Mouse (Mus musculus) MEL (cell line): ENCODE results near the gene Kif6. TPM values are rescaled to one million over a fixed set of nuclear protein-coding genes. Genes with fewer than 3 reads are reported as not detected.

ENCODE experiments used
- DNase-seq: peaks from one replicate; pipeline ENCODE4 v3.0.0; 2011; ENCODE audit warnings: low read depth, low spot score
- H3K27ac ChIP-seq: 2 replicates; pipeline ENCODE4 v1.5.1; 2012; ENCODE audit warnings: low read depth, mild to moderate bottlenecking, control low read depth, low read length, moderate library complexity; ENCODE audit not compliant: control insufficient read depth
- H3K27me3 ChIP-seq, 2 experiments: fragments of 150-350 bp in 1 of 2; sonication (generic) in 1 of 2; 2 replicates each; pipeline ENCODE4 v1.6.1; 2012; ENCODE audit warnings: low read length in 2 of 2, mild to moderate bottlenecking in 2 of 2, improper control_type of control experiment in 1 of 2, moderate library complexity in 1 of 2; ENCODE audit not compliant: insufficient read depth in 2 of 2, control insufficient read depth in 1 of 2
- H3K36me3 ChIP-seq, 2 experiments: 2 replicates each; pipeline ENCODE4 v1.6.1; 2012 to 2014; ENCODE audit warnings: low read length in 2 of 2, improper control_type of control experiment in 1 of 2, inconsistent platforms in 1 of 2, mild to moderate bottlenecking in 1 of 2; ENCODE audit not compliant: insufficient read depth in 2 of 2, control insufficient read depth in 1 of 2
- H3K4me1 ChIP-seq, 2 experiments: fragments of 150-350 bp in 1 of 2; sonication (generic) in 1 of 2; 2 replicates each; pipeline ENCODE4 v1.6.1; 2012; ENCODE audit warnings: low read length in 2 of 2, improper control_type of control experiment in 1 of 2, mild to moderate bottlenecking in 1 of 2; ENCODE audit not compliant: insufficient read depth in 2 of 2, control insufficient read depth in 1 of 2
- H3K4me3 ChIP-seq, 2 experiments: fragments of 150-350 bp in 1 of 2; sonication (generic) in 1 of 2; 2 replicates each; pipeline ENCODE4 v1.5.1; 2012; ENCODE audit warnings: low read depth in 2 of 2, low read length in 2 of 2, mild to moderate bottlenecking in 2 of 2, moderate library complexity in 2 of 2, control low read depth in 1 of 2, improper control_type of control experiment in 1 of 2; ENCODE audit not compliant: control insufficient read depth in 1 of 2, insufficient read depth in 1 of 2
- H3K79me2 ChIP-seq: 2 replicates; pipeline ENCODE4 v1.6.1; 2012; ENCODE audit warnings: mild to moderate bottlenecking, low read length, moderate library complexity; ENCODE audit not compliant: control insufficient read depth, poor library complexity, insufficient read depth
- H3K9ac ChIP-seq: 2 replicates; pipeline ENCODE4 v1.6.1; 2012; ENCODE audit warnings: low read depth, mild to moderate bottlenecking, control low read depth, low read length, moderate library complexity; ENCODE audit not compliant: control insufficient read depth, poor library complexity, severe bottlenecking
- H3K9me3 ChIP-seq: fragments of 150-350 bp; sonication (generic); replicated peaks from 2 replicates; pipeline ENCODE4 v1.6.1; 2012; ENCODE audit warnings: mild to moderate bottlenecking, low read length, improper control_type of control experiment, moderate library complexity; ENCODE audit not compliant: insufficient read depth
- CHD2 ChIP-seq: IDR thresholded peaks from 2 replicates; pipeline ENCODE4 v1.6.1; 2011; ENCODE audit warnings: low read length, improper control_type of control experiment
- CTCF ChIP-seq, 3 experiments: IDR thresholded peaks in 2 of 3; conservative IDR thresholded peaks in 1 of 3; 2 replicates each; pipeline ENCODE4 v1.5.1; 2011 to 2012; ENCODE audit warnings: low read length in 3 of 3, low read depth in 2 of 3, mild to moderate bottlenecking in 2 of 3, improper control_type of control experiment in 1 of 3, inconsistent platforms in 1 of 3, mixed read lengths in 1 of 3, moderate library complexity in 1 of 3; ENCODE audit not compliant: control insufficient read depth in 1 of 3, insufficient read depth in 1 of 3, poor library complexity in 1 of 3, severe bottlenecking in 1 of 3
- E2F4 ChIP-seq: IDR thresholded peaks from 2 replicates; pipeline ENCODE4 v1.6.1; 2011; ENCODE audit warnings: low read depth, low read length, improper control_type of control experiment, borderline replicate concordance
- HCFC1 ChIP-seq: IDR thresholded peaks from 2 replicates; pipeline ENCODE4 v1.6.1; 2012; ENCODE audit warnings: low read depth, mild to moderate bottlenecking, inconsistent platforms, low read length, improper control_type of control experiment, moderate library complexity
- NRF1 ChIP-seq: IDR thresholded peaks from 2 replicates; pipeline ENCODE4 v1.6.1; 2014; ENCODE audit warnings: low read depth, mild to moderate bottlenecking, inconsistent platforms, low read length, improper control_type of control experiment, moderate library complexity; ENCODE audit not compliant: poor library complexity, insufficient read depth, severe bottlenecking
- POLR2A ChIP-seq, 2 experiments: IDR thresholded peaks; 2 replicates each; pipeline ENCODE4 v1.6.1; 2011 to 2012; ENCODE audit warnings: low read length in 2 of 2, mild to moderate bottlenecking in 2 of 2, control low read depth in 1 of 2, improper control_type of control experiment in 1 of 2, low read depth in 1 of 2, moderate library complexity in 1 of 2; ENCODE audit not compliant: control insufficient read depth in 1 of 2, insufficient read depth in 1 of 2, poor library complexity in 1 of 2
- POLR2AphosphoS2 ChIP-seq: IDR thresholded peaks from 2 replicates; pipeline ENCODE4 v1.6.1; 2011; ENCODE audit warnings: low read length, improper control_type of control experiment
- POLR2AphosphoS5 ChIP-seq: IDR thresholded peaks from 2 replicates; pipeline ENCODE4 v1.6.1; 2012; ENCODE audit warnings: low read depth, borderline replicate concordance, mild to moderate bottlenecking, inconsistent platforms, low read length, moderate library complexity, mixed read lengths
- SIN3A ChIP-seq: IDR thresholded peaks from 2 replicates; pipeline ENCODE4 v1.6.1; 2012; ENCODE audit warnings: low read length, improper control_type of control experiment, inconsistent platforms
- SMC3 ChIP-seq: IDR thresholded peaks from 2 replicates; pipeline ENCODE4 v1.6.1; 2011; ENCODE audit warnings: low read depth, low read length, improper control_type of control experiment
- USF2 ChIP-seq, 2 experiments: IDR thresholded peaks; 2 replicates each; pipeline ENCODE4 v1.6.1; 2011 to 2012; ENCODE audit warnings: improper control_type of control experiment in 2 of 2, low read length in 2 of 2, borderline replicate concordance in 1 of 2, inconsistent platforms in 1 of 2, low read depth in 1 of 2, mild to moderate bottlenecking in 1 of 2; ENCODE audit not compliant: insufficient read depth in 1 of 2
- ZC3H11A ChIP-seq: IDR thresholded peaks from 2 replicates; pipeline ENCODE4 v1.6.1; 2012; ENCODE audit warnings: low read depth, mild to moderate bottlenecking, inconsistent platforms, low read length, improper control_type of control experiment
- ZKSCAN1 ChIP-seq: IDR thresholded peaks from 2 replicates; pipeline ENCODE4 v1.6.1; 2012; ENCODE audit warnings: low read depth, mild to moderate bottlenecking, inconsistent platforms, low read length, improper control_type of control experiment, moderate library complexity
- ZMIZ1 ChIP-seq: IDR thresholded peaks from 2 replicates; pipeline ENCODE4 v1.6.1; 2012; ENCODE audit warnings: low read depth, mild to moderate bottlenecking, inconsistent platforms, low read length, improper control_type of control experiment, moderate library complexity
- polyA plus RNA-seq, 2 experiments: library from polyadenylated mRNA; stranded (reverse) in 1 of 2; unstranded in 1 of 2; fragments of >175 nt in 1 of 2; fragments of >200 nt in 1 of 2; gene quantifications; 2 replicates each; pipeline versions ENCODE4 v1.2.1 to v1.2.4; 2012; ENCODE audit warnings: low replicate concordance in 2 of 2, low read depth in 1 of 2; ENCODE audit not compliant: insufficient read length in 2 of 2, insufficient read depth in 1 of 2, missing spikeins in 1 of 2
- total RNA-seq: library from RNA; depleted of rRNA; stranded (reverse); fragments of 300-350 nt; gene quantifications from 2 replicates; pipeline ENCODE4 v1.2.3, GENCODE M21; 2012

The Kif6 gene
- total and polyA plus RNA-seq, 3 experiments, result not detected

DNA sequence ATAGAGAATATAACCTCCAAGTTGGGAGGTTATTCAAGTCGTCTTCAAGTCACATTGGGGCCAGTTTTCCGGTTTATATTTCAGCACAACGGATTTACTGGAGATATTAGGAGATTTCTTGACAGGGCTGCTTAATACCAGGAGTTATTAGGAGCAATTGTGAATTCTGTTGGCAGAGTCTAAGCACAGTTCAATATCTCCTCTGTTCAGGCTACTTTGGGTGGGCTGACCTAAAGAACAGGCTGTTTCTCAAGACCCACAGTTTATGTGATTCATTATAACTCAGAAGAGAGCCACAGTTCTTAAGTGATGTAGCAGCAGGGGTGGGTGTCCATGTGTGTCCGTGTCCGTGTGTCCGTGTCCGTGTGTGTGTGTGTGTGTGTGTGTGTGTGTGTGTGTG lies 34.5 kb downstream of the Kif6 start:
- no peak for TF ChIP-seq CHD2
- no peak for TF ChIP-seq ZMIZ1
- TF ChIP-seq, all 39 proteins: peak for 0

DNA sequence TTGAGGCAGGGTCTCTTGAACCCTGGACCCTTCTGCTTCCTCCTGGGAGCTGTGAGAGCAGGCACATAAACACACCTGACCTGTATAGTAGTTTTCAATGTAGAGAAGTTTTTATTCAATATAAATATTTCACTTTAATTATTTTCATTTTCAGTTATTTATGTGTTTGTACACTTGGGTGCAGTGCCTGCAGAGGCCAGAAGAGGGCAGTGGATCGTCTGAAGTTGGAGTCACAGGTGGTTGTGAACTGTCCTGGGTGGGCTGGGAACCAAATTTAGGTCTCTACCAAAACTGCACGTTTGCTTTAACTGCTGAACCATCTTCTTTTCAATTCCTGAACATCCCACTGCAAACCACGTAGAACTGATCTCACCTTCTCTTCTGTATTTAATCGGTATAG lies 35.4 kb downstream of the Kif6 start:
- Histone ChIP-seq H3K9me3 (no peaks in the 10 kb centered on the region), H3K4me3 (no peak overlapping the region), H3K27ac (no peak overlapping the region), H3K4me1 (no peaks in the 10 kb centered on the region), H3K36me3 (no peaks in the 10 kb centered on the region), H3K27me3 (no peaks in the 10 kb centered on the region), H3K79me2 (no peaks in the 10 kb centered on the region), H3K9ac (no peak overlapping the region)
- TF ChIP-seq ZKSCAN1, result no peak
- TF ChIP-seq SMC3, result 0 out of 2 replicates have a peak, but pooled peaks have one; percentile 13
- TF ChIP-seq POLR2AphosphoS5, result no peak
- TF ChIP-seq NRF1, result no peak
- peak; percentile 14 to 34 (median 31); a peak in 5 of 6 replicates for TF ChIP-seq CTCF (IDR thresholded peaks at IDR 0.05 in 2 of 3, conservative IDR thresholded peaks at IDR 0.05 in 1 of 3; ENCODE audit: control insufficient read depth in 1 of 3, insufficient read depth in 1 of 3, low read depth in 2 of 3, low read length in 3 of 3, poor library complexity in 1 of 3, severe bottlenecking in 1 of 3)
- TF ChIP-seq CHD2, result no peak
- DNase-seq, result peak; percentile 3

More for the DNA sequence above, 34.5 kb downstream of the Kif6 start:
- Histone ChIP-seq H3K4me3 (no peak overlapping the region), H3K27me3 (no peaks in the 10 kb centered on the region), H3K36me3 (no peaks in the 10 kb centered on the region), H3K79me2 (no peaks in the 10 kb centered on the region), H3K9ac (no peak overlapping the region), H3K9me3 (no peaks in the 10 kb centered on the region), H3K27ac (no peak overlapping the region), H3K4me1 (no peaks in the 10 kb centered on the region)
- no peak for DNase-seq

DNA sequence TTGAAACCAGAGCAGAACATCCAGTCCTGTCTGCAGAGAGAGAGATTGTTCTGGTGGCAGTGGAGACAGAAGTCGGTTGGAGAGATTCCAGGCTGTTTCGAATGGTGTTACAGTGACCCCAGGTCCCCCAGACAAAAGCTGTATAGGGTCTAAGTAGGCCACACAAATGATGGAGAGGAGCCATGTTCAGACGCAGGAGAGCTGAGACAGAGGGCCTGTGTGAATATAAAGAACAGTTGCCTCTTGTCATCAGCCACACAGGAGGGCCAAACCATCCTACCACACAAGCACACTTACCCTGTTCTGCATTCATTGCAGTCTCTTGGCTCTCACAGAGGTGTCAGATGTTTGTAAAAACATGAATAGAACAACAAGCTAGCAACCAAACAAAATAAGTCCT lies 37.4 kb downstream of the Kif6 start:
- Histone ChIP-seq H3K9me3 (no peaks in the 10 kb centered on the region), H3K4me1 (no peaks in the 10 kb centered on the region), H3K36me3 (no peaks in the 10 kb centered on the region), H3K27ac (no peak overlapping the region), H3K4me3 (no peak overlapping the region), H3K79me2 (no peaks in the 10 kb centered on the region), H3K9ac (no peak overlapping the region), H3K27me3 (no peaks in the 10 kb centered on the region)
- no peak for DNase-seq
- TF ChIP-seq SIN3A (no peak), POLR2AphosphoS2 (no peak), USF2 (IDR thresholded peaks at IDR 0.05; ENCODE audit: borderline replicate concordance in 1 of 2, insufficient read depth in 1 of 2, low read depth in 1 of 2, low read length in 2 of 2) (no peak), POLR2A (IDR thresholded peaks at IDR 0.05; ENCODE audit: control insufficient read depth in 1 of 2, insufficient read depth in 1 of 2, low read depth in 1 of 2, low read length in 2 of 2, poor library complexity in 1 of 2) (no peak), HCFC1 (no peak), ZC3H11A (no peak), E2F4 (no peak), ZMIZ1 (no peak)
